Mouse (Mus musculus) brown adipose tissue, adult 24 weeks (tissue): Measurements from ENCODE around the gene Ppm1l. TPM values are rescaled to one million over a fixed set of nuclear protein-coding genes. Genes with fewer than 3 reads are reported as not detected.

ENCODE experiments used
- H3K27ac ChIP-seq: fragments of 200-500 bp; replicated peaks from 2 replicates; pipeline ENCODE4 v1.5.1; 2012; ENCODE audit warnings: low read depth, mild to moderate bottlenecking, low read length
- H3K4me1 ChIP-seq: fragments of 200-500 bp; 2 replicates; pipeline ENCODE4 v1.6.1; 2012; ENCODE audit warnings: low read length, mixed read lengths; ENCODE audit not compliant: control insufficient read depth, insufficient read depth, insufficient read length
- H3K4me3 ChIP-seq: fragments of 200-500 bp; 2 replicates; pipeline ENCODE4 v1.5.1; 2012; ENCODE audit warnings: low read depth, mild to moderate bottlenecking, low read length, moderate library complexity; ENCODE audit not compliant: insufficient read depth
- polyA plus RNA-seq: library from polyadenylated mRNA; stranded (reverse); fragments of >200 nt; gene quantifications from 2 replicates; pipeline ENCODE4 v1.2.4, GENCODE M21; 2012; ENCODE audit not compliant: missing spikeins, insufficient read depth, insufficient read length

Ppm1l gene
- polyA plus RNA-seq, 1 experiment = 5.0 TPM

- H3K4me3 ChIP-seq = no peak overlapping the region
- no peak overlapping the region for H3K27ac ChIP-seq
- H3K4me1 ChIP-seq = no peaks in the 10 kb centered on the region
Measured at GRCm38 (mm10) chr3:69606923-69607322, 290.3 kb downstream of the Ppm1l start.

DNA sequence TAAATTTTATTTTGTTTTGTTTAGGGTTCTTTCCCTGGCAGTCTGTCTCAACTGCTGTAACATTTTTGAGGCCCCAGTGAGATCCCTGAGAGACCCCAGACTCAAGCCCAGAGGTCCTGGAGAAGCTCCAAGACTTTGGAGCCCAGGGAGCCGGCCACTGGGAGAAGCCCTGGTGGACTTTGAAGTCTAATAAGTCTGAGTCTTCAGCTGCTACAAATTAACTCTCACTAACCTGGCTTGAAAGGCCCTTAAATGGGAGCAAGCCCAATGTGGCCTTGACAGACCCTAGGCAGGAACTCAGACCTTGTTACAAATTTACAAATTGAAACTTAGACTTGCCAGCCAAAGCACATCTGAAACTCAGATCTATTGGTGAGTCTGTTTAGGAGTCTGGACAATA lies 290.8 kb downstream of the Ppm1l start:
- H3K4me1 ChIP-seq = no peaks in the 10 kb centered on the region
- H3K4me3 ChIP-seq = no peak overlapping the region
- no peak overlapping the region for H3K27ac ChIP-seq

GRCm38 (mm10) chr3:69607909-69608308 lies 291.2 kb downstream of the Ppm1l start:
- no peaks in the 10 kb centered on the region for H3K4me1 ChIP-seq
- H3K4me3 ChIP-seq = no peak overlapping the region
- no peak overlapping the region for H3K27ac ChIP-seq

Other genes starting within 250 kb of the Ppm1l start
- 47.1 and 57.8 TPM in 2 replicates for gene Kpna4, start 189.7 kb upstream of the Ppm1l start, polyA plus RNA-seq
- not detected in 2 replicates for gene Arl14, start 94.4 kb upstream of the Ppm1l start, polyA plus RNA-seq